Mouse (Mus musculus) embryonic fibroblast, embryonic 13.5 days (primary cell): ENCODE data around the gene Kcnk10. TPM values are rescaled to one million over a fixed set of nuclear protein-coding genes. Genes with fewer than 3 reads are reported as not detected.

Experiments used
- H3K27ac ChIP-seq: 2 replicates; pipeline ENCODE4 v1.5.1; 2012; ENCODE audit warnings: low read length, control low read depth, inconsistent platforms; ENCODE audit not compliant: insufficient read depth
- H3K4me1 ChIP-seq: 2 replicates; pipeline ENCODE4 v1.6.1; 2011; ENCODE audit warnings: low read length; ENCODE audit not compliant: control insufficient read depth, insufficient read depth
- H3K4me3 ChIP-seq: 2 replicates; pipeline ENCODE4 v1.5.1; 2011; ENCODE audit warnings: mild to moderate bottlenecking, control low read depth, low read length; ENCODE audit not compliant: insufficient read depth
- CTCF ChIP-seq: IDR thresholded peaks from 2 replicates; pipeline ENCODE4 v1.5.1; 2011; ENCODE audit warnings: mild to moderate bottlenecking, control low read depth, low read length, moderate library complexity, borderline replicate concordance; ENCODE audit not compliant: insufficient read depth
- POLR2A ChIP-seq: IDR thresholded peaks from 2 replicates; pipeline ENCODE4 v1.6.1; 2011; ENCODE audit warnings: low read depth, mild to moderate bottlenecking, control low read depth, low read length, moderate library complexity
- polyA plus RNA-seq: library from polyadenylated mRNA; stranded (reverse); fragments of >200 nt; gene quantifications from 2 replicates; pipeline ENCODE4 v1.2.4, GENCODE M21; 2011; ENCODE audit warnings: low read depth; ENCODE audit not compliant: missing spikeins, insufficient read length

Kcnk10 gene
- polyA plus RNA-seq, 1 experiment: 0.18 TPM

GRCm38 (mm10) chr12:98549981-98550380, 28.1 kb downstream of the Kcnk10 start:
- no peak overlapping the region for H3K4me3 ChIP-seq
- H3K4me1 ChIP-seq: no peaks in the 10 kb centered on the region
- no peak overlapping the region for H3K27ac ChIP-seq
- TF ChIP-seq CTCF: no peak
- no peak for TF ChIP-seq POLR2A

GRCm38 (mm10) chr12:98548141-98548540, 30.0 kb downstream of the Kcnk10 start:
- TF ChIP-seq POLR2A (no peak), CTCF (no peak)
- no peak overlapping the region for H3K27ac ChIP-seq
- no peaks in the 10 kb centered on the region for H3K4me1 ChIP-seq
- no peak overlapping the region for H3K4me3 ChIP-seq

DNA sequence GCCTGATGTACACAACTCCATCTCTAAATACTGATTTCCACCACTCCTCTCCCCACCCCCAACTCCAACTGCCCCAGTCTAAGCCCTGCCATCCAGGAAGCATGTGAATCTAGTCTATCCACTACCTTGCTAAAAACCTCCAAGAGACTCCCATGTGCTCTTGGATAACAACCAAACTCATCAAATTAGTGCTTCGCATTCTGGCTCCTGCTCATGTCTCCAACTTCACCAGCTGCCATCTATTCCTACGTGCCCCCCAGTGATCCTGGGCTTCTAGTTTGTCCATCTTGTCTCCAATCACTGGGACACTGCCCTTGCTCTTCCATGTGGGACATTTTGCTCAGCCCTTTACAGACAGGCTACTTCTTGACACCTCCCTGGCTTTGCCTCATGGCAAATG, 32.2 kb downstream of the Kcnk10 start:
- no peak for TF ChIP-seq POLR2A
- TF ChIP-seq CTCF: no peak
- Histone ChIP-seq H3K4me3 (no peak overlapping the region), H3K4me1 (no peaks in the 10 kb centered on the region), H3K27ac (no peak overlapping the region)

DNA sequence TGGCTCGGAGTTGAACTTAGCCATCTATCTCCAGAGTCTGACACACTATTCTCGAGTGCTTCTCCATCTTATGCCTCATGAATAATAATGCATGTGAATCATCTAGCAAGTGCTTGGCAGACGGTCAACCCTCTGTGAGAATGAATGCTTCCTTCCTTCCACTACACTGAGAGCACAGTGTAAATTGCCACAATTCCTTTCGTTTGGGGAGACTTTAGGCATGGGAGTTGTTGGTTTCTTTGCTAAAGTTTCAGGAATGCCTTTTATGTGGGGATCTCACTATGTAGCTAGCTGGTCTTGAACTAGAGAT, 32.9 kb downstream of the Kcnk10 start:
- TF ChIP-seq CTCF (no peak), POLR2A (no peak)
- H3K4me1 ChIP-seq: no peaks in the 10 kb centered on the region
- no peak overlapping the region for H3K27ac ChIP-seq
- no peak overlapping the region for H3K4me3 ChIP-seq

DNA sequence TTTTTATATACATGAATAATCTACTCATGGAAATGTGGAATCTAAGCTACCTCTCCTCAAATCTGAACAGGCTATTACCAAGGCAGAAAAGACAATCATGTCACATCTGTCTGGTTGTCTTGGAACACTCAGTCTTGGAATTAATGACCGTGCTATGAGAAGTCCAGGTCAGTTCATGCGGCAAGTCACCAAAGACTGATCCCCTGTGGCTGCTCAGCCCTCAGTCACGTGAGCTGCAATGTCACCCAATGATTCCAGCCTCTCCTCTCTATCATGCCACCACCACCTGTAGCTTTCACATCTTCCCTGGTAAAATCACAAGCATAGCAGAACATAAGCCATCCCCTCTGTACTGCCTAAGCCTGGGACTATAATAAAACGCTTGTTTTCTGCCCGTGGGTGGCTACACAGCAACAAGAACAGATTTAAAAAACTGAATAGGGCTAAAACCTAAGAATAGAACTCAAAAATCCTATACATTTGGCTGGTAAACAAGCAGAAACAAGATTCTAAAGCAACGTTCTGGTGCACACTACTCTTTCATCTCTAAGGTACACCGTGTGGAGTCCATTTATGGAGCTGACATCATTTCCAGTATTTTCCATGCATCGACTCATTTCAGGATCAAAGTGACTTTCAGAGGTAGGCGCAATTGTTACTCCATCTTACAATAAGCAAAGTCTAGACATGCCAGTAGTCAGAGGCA, 33.4 kb downstream of the Kcnk10 start:
- H3K27ac ChIP-seq: peak overlapping the region; percentile 18; the same call in 1 of the 2 replicates

DNA sequence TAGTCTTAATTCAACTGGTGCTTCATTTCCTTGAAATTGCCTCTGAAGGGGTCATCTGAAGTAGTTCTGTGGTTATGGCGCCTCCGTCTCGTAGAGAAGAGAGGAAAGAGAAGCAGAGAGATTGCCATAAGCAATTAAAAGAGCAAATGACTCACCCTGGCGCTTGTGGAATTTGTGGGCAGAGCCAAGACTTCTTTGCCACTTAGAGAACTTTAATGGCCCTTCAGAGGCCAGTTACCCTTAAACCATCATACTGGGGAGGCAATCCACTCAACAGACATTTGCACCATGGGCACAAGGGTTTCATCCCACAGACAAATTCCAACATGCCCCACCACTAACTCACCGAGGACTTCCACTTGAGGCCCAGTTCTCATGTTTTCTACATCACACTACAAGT, 41.4 kb downstream of the Kcnk10 start:
- TF ChIP-seq CTCF: no peak
- no peak for TF ChIP-seq POLR2A
- Histone ChIP-seq H3K4me3 (no peak overlapping the region), H3K27ac (no peak overlapping the region), H3K4me1 (no peaks in the 10 kb centered on the region)

More for the DNA sequence above, 33.4 kb downstream of the Kcnk10 start:
- no peaks in the 10 kb centered on the region for H3K4me1 ChIP-seq
- TF ChIP-seq CTCF (no peak), POLR2A (no peak)
- no peak overlapping the region for H3K4me3 ChIP-seq

DNA sequence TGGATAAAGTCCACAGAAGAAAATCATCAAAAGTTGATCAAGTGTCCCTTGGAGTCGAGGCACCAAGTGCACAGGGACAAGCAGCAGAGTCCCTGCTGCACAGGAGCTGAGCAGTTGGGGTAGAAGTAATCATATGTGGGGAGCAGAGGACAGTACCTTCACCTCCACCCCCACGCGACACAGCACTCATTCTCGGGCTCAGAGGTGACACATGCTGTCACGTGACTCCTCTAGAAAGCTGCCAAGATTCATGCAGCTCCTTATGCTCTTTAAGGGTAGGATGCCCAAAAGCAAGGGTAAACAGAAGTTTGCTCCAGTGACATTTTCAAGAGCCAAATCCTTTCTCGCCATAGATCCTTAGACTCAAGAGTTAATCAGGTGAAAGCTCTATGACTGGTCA, 42.1 kb downstream of the Kcnk10 start:
- Histone ChIP-seq H3K4me1 (no peaks in the 10 kb centered on the region), H3K4me3 (no peak overlapping the region), H3K27ac (no peak overlapping the region)
- TF ChIP-seq CTCF (no peak), POLR2A (no peak)

DNA sequence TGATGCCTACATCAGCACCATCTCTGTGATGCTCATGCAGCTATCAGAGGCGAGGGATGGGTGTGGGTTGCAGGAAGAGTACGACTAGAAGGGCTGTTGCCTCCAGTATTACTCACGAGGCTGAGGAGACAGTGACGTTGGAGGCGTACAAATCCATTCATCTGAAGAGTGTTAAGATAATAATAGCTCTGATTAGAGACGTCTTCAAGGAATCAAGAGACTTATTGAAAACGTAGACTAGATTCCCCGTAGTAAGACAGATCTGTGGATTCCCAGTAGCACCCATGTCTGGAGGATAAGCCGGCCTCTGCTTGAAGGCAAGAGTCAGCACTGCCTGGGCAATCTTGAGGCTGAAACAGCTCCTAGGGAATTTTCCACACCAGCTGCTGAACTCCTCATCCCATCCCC, 42.6 kb downstream of the Kcnk10 start:
- Histone ChIP-seq H3K4me3 (no peak overlapping the region), H3K27ac (no peak overlapping the region)
- TF ChIP-seq POLR2A (no peak), CTCF (no peak)

GRCm38 (mm10) chr12:98528635-98529034, 49.5 kb downstream of the Kcnk10 start:
- Histone ChIP-seq H3K4me3 (no peak overlapping the region), H3K4me1 (no peaks in the 10 kb centered on the region), H3K27ac (no peak overlapping the region)
- no peak for TF ChIP-seq CTCF
- no peak for TF ChIP-seq POLR2A

More for the DNA sequence above, 42.6 kb downstream of the Kcnk10 start:
- H3K4me1 ChIP-seq: no peaks in the 10 kb centered on the region

- TF ChIP-seq CTCF (no peak), POLR2A (no peak)
- Histone ChIP-seq H3K27ac (no peak overlapping the region), H3K4me3 (no peak overlapping the region), H3K4me1 (no peaks in the 10 kb centered on the region)
Observed at GRCm38 (mm10) chr12:98525361-98525760, 52.7 kb downstream of the Kcnk10 start.
